ENCODE assay signal across 9 mouse cellular contexts in genomic region chr10:122230746-122231145, GRCm38 (mm10).
A peak's percentile ranks its signal among the peaks of the same experiment; 100 is the strongest.
DNase-seq lines count a peak whose midpoint lies in the region; ATAC-seq and TF ChIP-seq lines count a peak whose summit lies in the region.
"Had no signal": no experiment of that assay in that cellular context is flagged by ENCODE, and none has a peak within 500 bp of the region (broad histone marks: within the 10 kb centered on the region; RNA-seq: fewer than 3 reads in every experiment).

No protein-coding gene starts in this region.

- H3K36me3 ChIP-seq in lung, embryonic 14.5 days (ENCODE audit: insufficient read depth), result no peaks in the 10 kb centered on the region
- no peaks in the 10 kb centered on the region for H3K36me3 ChIP-seq in stomach, embryonic 15.5 days
- H3K36me3 ChIP-seq: hindbrain, embryonic 15.5 days had no signal

- H3K27ac ChIP-seq in lung, embryonic 14.5 days (ENCODE audit: low read depth), result peak overlapping the region; percentile 46
- no peak overlapping the region for H3K27ac ChIP-seq in stomach, embryonic 15.5 days
- H3K27ac ChIP-seq: hindbrain, embryonic 15.5 days had no signal

- intact Hi-C loops in heart, postnatal 36 days (cut with DNase I), result no loop called here

- ATAC-seq in lung, embryonic 14.5 days (ENCODE audit: insufficient read depth), result peak; percentile 92
- peak; percentile 43; the same call in 1 of the 2 replicates for ATAC-seq in stomach, embryonic 15.5 days (ENCODE audit: insufficient read depth, low FRiP score, low read depth)

- no peaks in the 10 kb centered on the region; the same call in 1 of the 2 replicates for H3K4me1 ChIP-seq in lung, embryonic 14.5 days (ENCODE audit: insufficient read depth)
- no peaks in the 10 kb centered on the region; the same call in 1 of the 2 replicates for H3K4me1 ChIP-seq in lung, adult 2 months (ENCODE audit: control insufficient read depth, insufficient read depth, low read length)
- H3K4me1 ChIP-seq in stomach, embryonic 15.5 days, result no peaks in the 10 kb centered on the region
- H3K4me1 ChIP-seq: hindbrain, embryonic 15.5 days had no signal

- no peak overlapping the region for H3K4me3 ChIP-seq in lung, embryonic 14.5 days (ENCODE audit: low read depth, low read length)
- H3K4me3 ChIP-seq in lung, adult 2 months (replicated peaks; ENCODE audit: extremely low read depth, low read depth, low read length), result no peak overlapping the region
- no peak overlapping the region for H3K4me3 ChIP-seq in stomach, embryonic 15.5 days (replicated peaks)
- H3K4me3 ChIP-seq: hindbrain, embryonic 15.5 days had no signal

- no peak for TF ChIP-seq CTCF in lung, embryonic 14.5 days (IDR thresholded peaks at IDR 0.05; ENCODE audit: low read depth)
- no peak for TF ChIP-seq CTCF in lung, adult 2 months (IDR thresholded peaks at IDR 0.05; ENCODE audit: insufficient read depth, low read length)

- no peaks in the 10 kb centered on the region for H3K27me3 ChIP-seq in lung, embryonic 14.5 days (ENCODE audit: insufficient read depth, low read length)
- no peaks in the 10 kb centered on the region for H3K27me3 ChIP-seq in stomach, embryonic 15.5 days (replicated peaks)
- H3K27me3 ChIP-seq: hindbrain, embryonic 15.5 days had no signal

- 28% methylated on average over 11 of the region's 11 CpGs for WGBS in lung, embryonic 14.5 days
- WGBS in lung, adult 2 months, result 35% methylated on average over 11 of the region's 11 CpGs
- 35% methylated on average over 11 of the region's 11 CpGs for WGBS in stomach, embryonic 15.5 days

- H3K4me2 ChIP-seq in lung, embryonic 14.5 days, result no peak overlapping the region
- H3K4me2 ChIP-seq in stomach, embryonic 15.5 days, result no peak overlapping the region
- H3K4me2 ChIP-seq: hindbrain, embryonic 15.5 days had no signal

- TF ChIP-seq POLR2A in lung, adult 2 months (IDR thresholded peaks at IDR 0.05; ENCODE audit: borderline replicate concordance, extremely low read depth, low read depth, low read length), result no peak

- peak; percentile 88 for DNase-seq in lung, embryonic 14.5 days
- DNase-seq in lung, adult 2 months, result no peak
- DNase-seq in embryo, embryonic 9.5 days (ENCODE audit: extremely low spot score), result peak; percentile 29
- peak; percentile 67 to 72 for DNase-seq in kidney, postnatal 25 days
- DNase-seq in urinary bladder, postnatal 10 days (ENCODE audit: low spot score), result no peak
- DNase-seq in frontal cortex, postnatal 25 days (ENCODE audit: low spot score in 2 of 2), result no peak
- DNase-seq in heart, postnatal 36 days, result no peak

- H3K9me3 ChIP-seq in lung, embryonic 14.5 days (ENCODE audit: low read depth, low read length), result no peaks in the 10 kb centered on the region
- no peaks in the 10 kb centered on the region for H3K9me3 ChIP-seq in stomach, embryonic 15.5 days
- H3K9me3 ChIP-seq: hindbrain, embryonic 15.5 days had no signal

- H3K9ac ChIP-seq in lung, embryonic 14.5 days, result no peak overlapping the region
- no peak overlapping the region for H3K9ac ChIP-seq in stomach, embryonic 15.5 days
- H3K9ac ChIP-seq: hindbrain, embryonic 15.5 days had no signal

Comparison
In these comparisons a context has a peak if more than half of its experiments do, and no peak if none do; other contexts are left out.
1. DNase-seq: peak in lung, embryonic 14.5 days (single experiment), embryo, embryonic 9.5 days (single experiment) and kidney, postnatal 25 days (2 of 2); none in lung, adult 2 months (single experiment), urinary bladder, postnatal 10 days (single experiment), frontal cortex, postnatal 25 days (0 of 2) and heart, postnatal 36 days (0 of 2).